Mouse (Mus musculus) heart, postnatal 0 days (tissue): ENCODE data around the gene Pmvk. TPM values are rescaled to one million over a fixed set of nuclear protein-coding genes. Genes with fewer than 3 reads are reported as not detected.
A peak's percentile ranks its signal among the peaks of the same experiment; 100 is the strongest.

Experiments used
- ATAC-seq: fragments of 200-750 bp; cut with Nextera tagmentation; 2 replicates; pipeline ENCODE4 v1.8.0; 2017; ENCODE audit warnings: low read depth, moderate number of reproducible peaks, moderate library complexity; ENCODE audit not compliant: insufficient read depth
- DNase-seq: peaks from one replicate; pipeline ENCODE4 v3.0.0-alpha.2; 2016; ENCODE audit warnings: low spot score
- H3K27ac ChIP-seq: fragments of 300-500 bp; sonication (generic); 2 replicates; pipeline ENCODE4 v1.5.1; 2014; ENCODE audit warnings: low read depth, mild to moderate bottlenecking
- H3K27me3 ChIP-seq: fragments of 300-500 bp; sonication (generic); 2 replicates; pipeline ENCODE4 v1.6.1; 2014; ENCODE audit warnings: low read length, mixed read lengths; ENCODE audit not compliant: control insufficient read depth, insufficient read depth
- H3K36me3 ChIP-seq: fragments of 300-500 bp; sonication (generic); replicated peaks from 2 replicates; pipeline ENCODE4 v1.6.1; 2014; ENCODE audit warnings: low read length, mixed read lengths; ENCODE audit not compliant: control insufficient read depth, insufficient read depth
- H3K4me1 ChIP-seq: fragments of 300-500 bp; sonication (generic); 2 replicates; pipeline ENCODE4 v1.6.1; 2014; ENCODE audit warnings: antibody characterized with exemption; ENCODE audit not compliant: control insufficient read depth, insufficient read depth
- H3K4me2 ChIP-seq: fragments of 300-500 bp; sonication (generic); 2 replicates; pipeline ENCODE4 v1.6.1; 2014; ENCODE audit warnings: low read depth, mild to moderate bottlenecking, low read length, moderate library complexity
- H3K4me3 ChIP-seq: fragments of 300-500 bp; sonication (generic); 2 replicates; pipeline ENCODE4 v1.5.1; 2014; ENCODE audit warnings: low read depth, low read length
- H3K9ac ChIP-seq: fragments of 300-500 bp; sonication (generic); replicated peaks from 2 replicates; pipeline ENCODE4 v1.6.1; 2014; ENCODE audit warnings: low read depth, low read length, mixed read lengths
- H3K9me3 ChIP-seq: fragments of 300-500 bp; sonication (generic); replicated peaks from 2 replicates; pipeline ENCODE4 v1.6.1; 2016; ENCODE audit warnings: low read length; ENCODE audit not compliant: control insufficient read depth
- CTCF ChIP-seq: IDR thresholded peaks from 2 replicates; pipeline ENCODE4 v1.5.1; 2016; ENCODE audit warnings: antibody characterized with exemption, control low read depth, low read depth
- EP300 ChIP-seq: IDR thresholded peaks from 2 replicates; pipeline ENCODE4 v1.6.1; 2016; ENCODE audit warnings: antibody characterized with exemption, low read depth
- whole genome bisulfite sequencing: fragments of 180-500 bp; shearing (Covaris S2); extraction: QIAGEN DNeasy Blood & Tissue Kit; methylation state at CpG from one replicate; pipeline ENCODE4 v1.1.7; 2014; 5-methylcytosine and 5-hydroxymethylcytosine counted together
- polyA plus RNA-seq: library from polyadenylated mRNA; unstranded; fragments of >200 nt; fragmentation: Nextera tagmentation; extraction: Ambion mirVana; gene quantifications from 2 replicates; pipeline ENCODE4 v1.2.1, GENCODE M21; 2015
- total RNA-seq: library from RNA; depleted of rRNA; stranded (reverse); fragments of >200 nt; gene quantifications from 2 replicates; pipeline ENCODE4 v1.2.3, GENCODE M21; 2014; ENCODE audit warnings: low replicate concordance

The Pmvk gene
- total and polyA plus RNA-seq, 2 experiments from 2014 or later: 26.2 to 50.7 TPM

GRCm38 (mm10) chr3:89411490-89412393, 42.6 kb upstream of the Pmvk start, which contains the start of gene Flad1:
Gene Flad1, minus strand, starts transcription at chr3:89411870.
- Histone ChIP-seq H3K4me1 (peaks cover 8% of the 10 kb centered on the region), H3K9ac (peak within 1 kb of the TSS; percentile 55), H3K4me3 (peak within 1 kb of the TSS; percentile 67), H3K36me3 (peaks cover 30% of the 10 kb centered on the region), H3K4me2 (peak within 1 kb of the TSS; percentile 77), H3K9me3 (no peaks in the 10 kb centered on the region), H3K27ac (peak within 1 kb of the TSS; percentile 59), H3K27me3 (no peaks in the 10 kb centered on the region)
- 4% methylated on average over 28 of the region's 28 CpGs for WGBS
- ATAC-seq: peak; percentile 99
- TF ChIP-seq EP300 (peak; percentile 97), CTCF (no peak)
- peak; percentile 97 for DNase-seq

- H3K27me3 ChIP-seq: no peaks in the 10 kb centered on the region
- peaks cover 25% of the 10 kb centered on the region for H3K36me3 ChIP-seq
- DNase-seq (no peak), ATAC-seq (no peak)
- H3K4me3 ChIP-seq: no peak overlapping the region
- H3K9ac ChIP-seq: no peak overlapping the region
- no peaks in the 10 kb centered on the region for H3K9me3 ChIP-seq
- H3K4me1 ChIP-seq: peaks cover 9% of the 10 kb centered on the region
- H3K27ac ChIP-seq: no peak overlapping the region
- TF ChIP-seq EP300 (no peak), CTCF (no peak)
- 95% methylated on average over 8 of the region's 8 CpGs for WGBS
- no peak overlapping the region for H3K4me2 ChIP-seq
Measured at GRCm38 (mm10) chr3:89416158-89416557, 38.2 kb upstream of the Pmvk start.

GRCm38 (mm10) chr3:89417131-89417530, 37.2 kb upstream of the Pmvk start:
- H3K4me3 ChIP-seq: peak overlapping the region; percentile 80
- no peak for DNase-seq
- H3K4me1 ChIP-seq: peaks cover 12% of the 10 kb centered on the region; the same call in 1 of the 2 replicates
- TF ChIP-seq EP300 (no peak), CTCF (no peak)
- ATAC-seq: no peak
- H3K4me2 ChIP-seq: peak overlapping the region; percentile 85
- WGBS: 21% methylated on average over 2 of the region's 2 CpGs
- H3K9ac ChIP-seq: peak overlapping the region; percentile 50
- no peaks in the 10 kb centered on the region for H3K27me3 ChIP-seq
- peaks cover 25% of the 10 kb centered on the region for H3K36me3 ChIP-seq
- H3K27ac ChIP-seq: peak overlapping the region; percentile 63; the same call in 1 of the 2 replicates
- H3K9me3 ChIP-seq: no peaks in the 10 kb centered on the region

- Histone ChIP-seq H3K4me1 (peaks cover 12% of the 10 kb centered on the region; the same call in 1 of the 2 replicates), H3K27me3 (no peaks in the 10 kb centered on the region), H3K9me3 (no peaks in the 10 kb centered on the region), H3K9ac (peak overlapping the region; percentile 50), H3K36me3 (peaks cover 25% of the 10 kb centered on the region), H3K4me3 (peak overlapping the region; percentile 80), H3K4me2 (peak overlapping the region; percentile 85), H3K27ac (peak overlapping the region; percentile 63; the same call in 1 of the 2 replicates)
- WGBS: under 1% methylated on average over 20 of the region's 20 CpGs
- ATAC-seq (peak; percentile 1; the same call in 1 of the 2 replicates), DNase-seq (no peak)
- TF ChIP-seq CTCF: no peak
- TF ChIP-seq EP300: no peak
Measured at GRCm38 (mm10) chr3:89417840-89418169, 36.5 kb upstream of the Pmvk start.

GRCm38 (mm10) chr3:89418170-89418860, 36.0 kb upstream of the Pmvk start, which contains the start of the genes Cks1b and Shc1:
Gene Cks1b, minus strand, starts transcription at chr3:89418383.
Gene Shc1, plus strand, starts transcription at chr3:89418443.
- TF ChIP-seq CTCF (no peak), EP300 (0 out of 2 replicates have a peak, but pooled peaks have one; percentile 26)
- Histone ChIP-seq H3K9ac (peak within 1 kb of the TSS; percentile 75), H3K9me3 (no peaks in the 10 kb centered on the region), H3K4me2 (peak within 1 kb of the TSS; percentile 85), H3K36me3 (peaks cover 25% of the 10 kb centered on the region), H3K4me1 (peaks cover 12% of the 10 kb centered on the region; the same call in 1 of the 2 replicates), H3K27ac (peak within 1 kb of the TSS; percentile 98), H3K27me3 (no peaks in the 10 kb centered on the region), H3K4me3 (peak within 1 kb of the TSS; percentile 80)
- ATAC-seq (peak; percentile 92), DNase-seq (peak; percentile 100)
- WGBS: under 1% methylated on average over 39 of the region's 39 CpGs
